Comparison of ENCODE assay signal across 8 mouse cellular contexts in the genomic region with DNA sequence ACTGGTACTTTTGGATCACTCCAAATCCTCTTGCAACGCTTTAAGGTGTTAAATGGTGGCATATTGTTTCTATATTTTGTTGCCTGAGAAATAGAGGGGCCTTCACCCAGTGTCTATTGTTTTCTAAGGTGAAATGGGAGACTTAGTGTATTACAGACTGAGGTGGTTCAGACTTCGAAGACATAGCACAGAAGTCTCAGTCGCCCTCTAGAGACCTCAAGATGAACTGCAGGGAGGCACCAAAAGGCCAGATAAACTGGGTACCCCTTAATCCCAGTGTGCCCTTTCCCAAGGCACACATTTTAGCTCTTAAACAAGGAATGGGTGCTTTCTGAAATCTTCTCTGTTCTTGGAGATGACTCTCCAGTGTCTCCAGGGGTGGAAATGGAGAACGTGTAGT.
DNase-seq lines count a peak whose midpoint lies in the region; ATAC-seq lines count a peak whose summit lies in the region.

No protein-coding gene starts in this region.

- no peaks in the 10 kb centered on the region for H3K27me3 ChIP-seq in forebrain, embryonic 11.5 days (ENCODE audit: control insufficient read depth, insufficient read depth, low read length)
- H3K27me3 ChIP-seq in neural tube, embryonic 11.5 days (ENCODE audit: control insufficient read depth, insufficient read depth, low read length) = no peaks in the 10 kb centered on the region

- peak; percentile 42; the same call in 1 of the 2 replicates for ATAC-seq in forebrain, embryonic 11.5 days (replicated peaks; ENCODE audit: low FRiP score)
- no peak for ATAC-seq in neural tube, embryonic 11.5 days (ENCODE audit: insufficient read depth, low FRiP score, low TSS enrichment)
- ATAC-seq in erythroblast, adult 5-6 weeks (replicated peaks; ENCODE audit: low FRiP score, poor library complexity, severe bottlenecking) = no peak

- H3K27ac ChIP-seq in forebrain, embryonic 11.5 days (ENCODE audit: low read depth, low read length) = no peak overlapping the region
- no peak overlapping the region for H3K27ac ChIP-seq in neural tube, embryonic 11.5 days (ENCODE audit: low read depth, low read length)

- 23% methylated on average over 4 of the region's 4 CpGs for WGBS in forebrain, embryonic 11.5 days
- 24% methylated on average over 4 of the region's 4 CpGs for WGBS in neural tube, embryonic 11.5 days

- no peaks in the 10 kb centered on the region for H3K36me3 ChIP-seq in forebrain, embryonic 11.5 days (ENCODE audit: control insufficient read depth, insufficient read depth, low read length)
- H3K36me3 ChIP-seq in neural tube, embryonic 11.5 days (ENCODE audit: control insufficient read depth, insufficient read depth, low read length) = no peaks in the 10 kb centered on the region

- H3K4me3 ChIP-seq in forebrain, embryonic 11.5 days (ENCODE audit: low read depth, low read length) = no peak overlapping the region
- no peak overlapping the region for H3K4me3 ChIP-seq in neural tube, embryonic 11.5 days (ENCODE audit: low read depth, low read length)

- H3K9ac ChIP-seq in forebrain, embryonic 11.5 days (ENCODE audit: low read length) = no peak overlapping the region
- H3K9ac ChIP-seq in neural tube, embryonic 11.5 days (ENCODE audit: low read length) = no peak overlapping the region

- H3K4me2 ChIP-seq in forebrain, embryonic 11.5 days (ENCODE audit: low read depth, low read length, severe bottlenecking) = no peak overlapping the region
- H3K4me2 ChIP-seq in neural tube, embryonic 11.5 days (ENCODE audit: low read depth) = no peak overlapping the region

- DNase-seq in left cerebral cortex, adult 18-20 months (ENCODE audit: low spot score in 2 of 2) = peak; percentile 56 to 61
- no peak for DNase-seq in left cerebral cortex, adult 8-10 months (ENCODE audit: low spot score in 2 of 2)
- peak; percentile 59 for DNase-seq in NIH3T3 (ENCODE audit: low read depth)
- peak; percentile 3 for DNase-seq in c-Kit-positive CD71-positive TER-119-positive erythroid progenitor cells, embryonic 14.5 days (ENCODE audit: low spot score)
- peak; percentile 58 for DNase-seq in forebrain, embryonic 11.5 days (ENCODE audit: low spot score)
- DNase-seq in kidney, postnatal 4 days = peak; percentile 66 to 73
- DNase-seq in neural tube, embryonic 11.5 days (ENCODE audit: low spot score) = peak; percentile 59

- no peaks in the 10 kb centered on the region for H3K4me1 ChIP-seq in forebrain, embryonic 11.5 days (replicated peaks; ENCODE audit: control insufficient read depth, insufficient read depth, low read length)
- no peaks in the 10 kb centered on the region for H3K4me1 ChIP-seq in neural tube, embryonic 11.5 days (ENCODE audit: control insufficient read depth, insufficient read depth, low read length)

- no peaks in the 10 kb centered on the region for H3K9me3 ChIP-seq in forebrain, embryonic 11.5 days (ENCODE audit: control insufficient read depth, low read length)
- no peaks in the 10 kb centered on the region for H3K9me3 ChIP-seq in neural tube, embryonic 11.5 days (ENCODE audit: control insufficient read depth, low read length)

Comparison
In these comparisons a context has a peak if more than half of its experiments do, and no peak if none do; other contexts are left out.
1. DNase-seq: peak in left cerebral cortex, adult 18-20 months (2 of 2), NIH3T3 (single experiment), c-Kit-positive CD71-positive TER-119-positive erythroid progenitor cells, embryonic 14.5 days (single experiment), forebrain, embryonic 11.5 days (single experiment), kidney, postnatal 4 days (2 of 2) and neural tube, embryonic 11.5 days (single experiment); none in left cerebral cortex, adult 8-10 months (0 of 2).